Mouse (Mus musculus): Measurements from ENCODE around the gene Patz1. TPM values are rescaled to one million over a fixed set of nuclear protein-coding genes. Genes with fewer than 3 reads are reported as not detected.
A peak's percentile ranks its signal among the peaks of the same experiment; 100 is the strongest.

The Patz1 gene
- polyA plus RNA-seq, 1 experiment from 2014 or later = 63.5 TPM

DNA sequence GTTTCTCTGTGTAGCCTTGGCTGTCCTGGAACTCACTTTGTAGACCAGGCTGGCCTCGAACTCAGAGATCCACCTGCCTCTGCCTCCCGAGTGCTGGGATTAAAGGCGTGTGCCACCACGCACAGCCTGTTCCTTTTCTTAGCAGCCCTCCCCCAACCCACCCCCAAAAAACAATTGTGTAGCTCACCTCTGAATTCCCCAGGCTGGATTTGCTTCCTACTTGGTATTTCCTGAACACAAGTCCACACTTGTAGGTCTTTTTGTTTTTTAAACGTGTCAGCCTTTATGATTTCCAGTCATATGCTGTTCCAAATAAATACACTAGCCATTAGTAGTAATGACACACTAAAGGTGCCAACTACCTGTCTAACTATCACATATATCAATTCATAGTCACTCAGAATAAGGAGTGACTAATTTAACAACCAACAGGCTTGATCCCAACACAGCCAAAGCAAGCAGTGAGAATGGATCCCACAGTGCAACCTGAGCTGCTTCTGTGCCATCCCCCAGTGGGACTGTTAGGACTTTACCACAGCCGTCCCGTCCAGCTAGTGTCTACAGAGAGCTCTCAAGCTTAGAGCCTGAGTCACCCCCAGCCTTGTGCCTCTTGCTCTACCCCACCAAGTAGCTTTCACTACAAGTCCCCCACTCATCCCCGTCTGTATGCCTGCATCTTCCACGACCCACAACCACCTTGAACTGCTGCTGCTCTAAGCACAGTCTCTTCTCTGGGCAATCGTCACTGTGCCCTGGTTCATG lies 23.1 kb downstream of the Patz1 start:
- no peaks in the 10 kb centered on the region for H3K27me3 ChIP-seq
- WGBS = 90% methylated on average over 10 of the region's 10 CpGs
- H3K4me1 ChIP-seq = no peaks in the 10 kb centered on the region
- no peaks in the 10 kb centered on the region for H3K9me3 ChIP-seq
- no peak overlapping the region for H3K9ac ChIP-seq (replicated peaks)
- ATAC-seq (replicated peaks) = no peak
- H3K4me2 ChIP-seq (replicated peaks) = no peak overlapping the region
- H3K36me3 ChIP-seq = peaks cover 52% of the 10 kb centered on the region
- no peak overlapping the region for H3K27ac ChIP-seq (replicated peaks)
- H3K4me3 ChIP-seq = no peak overlapping the region

DNA sequence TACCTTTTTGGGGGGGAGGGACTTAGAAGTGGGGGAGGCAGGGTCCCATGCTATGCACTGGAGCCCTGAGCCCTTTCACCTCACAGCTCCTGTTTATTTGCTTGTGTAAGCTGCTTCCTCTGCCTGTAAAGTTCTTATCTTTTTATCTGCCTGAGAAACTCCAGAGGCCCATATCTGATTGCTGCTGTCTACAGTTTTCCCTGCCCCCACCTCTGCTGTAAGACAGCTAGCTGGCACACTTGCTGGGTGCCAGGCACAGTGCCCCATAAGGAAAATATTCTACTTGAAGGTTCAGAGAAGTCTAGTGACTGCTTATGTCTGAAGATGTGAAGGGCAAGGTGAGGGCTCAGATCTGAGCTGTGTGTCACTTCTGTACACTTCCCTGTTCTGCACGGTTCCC lies 24.6 kb downstream of the Patz1 start:
- WGBS = 87% methylated on average over 1 of the region's 1 CpGs
- no peaks in the 10 kb centered on the region for H3K27me3 ChIP-seq
- H3K9ac ChIP-seq (replicated peaks) = no peak overlapping the region
- H3K9me3 ChIP-seq = no peaks in the 10 kb centered on the region
- H3K27ac ChIP-seq (replicated peaks) = no peak overlapping the region
- no peak overlapping the region for H3K4me3 ChIP-seq
- no peaks in the 10 kb centered on the region for H3K4me1 ChIP-seq
- peak; percentile 46; the same call in 1 of the 2 replicates for ATAC-seq (replicated peaks)
- peaks cover 36% of the 10 kb centered on the region for H3K36me3 ChIP-seq
- H3K4me2 ChIP-seq (replicated peaks) = no peak overlapping the region

DNA sequence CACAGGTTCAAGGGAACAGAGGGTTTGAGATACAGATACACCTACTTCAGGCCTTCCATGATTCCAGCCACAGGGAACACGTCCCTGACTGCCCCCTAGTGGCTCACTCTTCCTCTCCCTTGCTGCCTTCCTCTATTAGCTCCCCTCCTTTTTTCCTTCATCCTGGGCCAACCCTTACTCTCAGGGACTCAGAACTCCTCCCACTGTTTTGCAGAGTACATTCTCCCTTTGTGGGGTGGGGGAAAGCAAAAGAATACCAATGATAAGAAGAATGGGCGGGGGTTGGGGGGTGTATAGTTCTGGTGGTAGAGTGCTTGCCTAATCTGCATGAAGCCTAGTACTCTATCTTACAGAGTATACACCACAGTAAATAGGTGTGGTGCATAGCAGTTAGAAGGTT lies 25.5 kb downstream of the Patz1 start:
- Histone ChIP-seq H3K4me3 (no peak overlapping the region), H3K36me3 (peaks cover 28% of the 10 kb centered on the region), H3K9me3 (no peaks in the 10 kb centered on the region), H3K27ac (replicated peaks) (no peak overlapping the region), H3K9ac (replicated peaks) (no peak overlapping the region), H3K4me1 (no peaks in the 10 kb centered on the region), H3K27me3 (no peaks in the 10 kb centered on the region), H3K4me2 (replicated peaks) (no peak overlapping the region)
- 20% methylated on average over 2 of the region's 2 CpGs for WGBS
- peak; percentile 45; the same call in 1 of the 2 replicates for ATAC-seq (replicated peaks)

DNA sequence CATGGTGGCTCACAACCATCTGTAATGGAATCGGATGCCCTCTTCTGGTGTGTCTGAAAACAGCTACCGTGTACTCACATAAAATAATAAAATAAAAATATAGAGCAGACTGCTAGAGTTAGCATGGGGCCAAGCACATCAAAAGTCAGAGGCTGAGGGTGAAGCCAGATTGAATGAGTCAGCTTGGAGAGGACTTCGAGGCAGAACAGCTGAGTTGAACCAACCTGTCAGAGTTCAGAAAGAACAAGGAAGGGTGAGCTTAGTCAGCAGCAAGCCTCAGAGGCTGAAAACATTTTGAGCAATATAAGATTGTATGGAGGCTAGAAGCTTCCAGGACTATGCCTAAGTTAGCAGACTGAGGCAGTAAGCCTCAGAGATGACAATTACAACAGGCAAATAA lies 29.6 kb downstream of the Patz1 start:
- Histone ChIP-seq H3K4me2 (replicated peaks) (no peak overlapping the region), H3K4me1 (no peaks in the 10 kb centered on the region), H3K4me3 (no peak overlapping the region), H3K36me3 (no peaks in the 10 kb centered on the region; the same call in 1 of the 2 replicates), H3K9ac (replicated peaks) (no peak overlapping the region), H3K9me3 (no peaks in the 10 kb centered on the region), H3K27ac (replicated peaks) (no peak overlapping the region), H3K27me3 (no peaks in the 10 kb centered on the region)
- ATAC-seq (replicated peaks) = no peak
- 93% methylated on average over 3 of the region's 3 CpGs for WGBS

DNA sequence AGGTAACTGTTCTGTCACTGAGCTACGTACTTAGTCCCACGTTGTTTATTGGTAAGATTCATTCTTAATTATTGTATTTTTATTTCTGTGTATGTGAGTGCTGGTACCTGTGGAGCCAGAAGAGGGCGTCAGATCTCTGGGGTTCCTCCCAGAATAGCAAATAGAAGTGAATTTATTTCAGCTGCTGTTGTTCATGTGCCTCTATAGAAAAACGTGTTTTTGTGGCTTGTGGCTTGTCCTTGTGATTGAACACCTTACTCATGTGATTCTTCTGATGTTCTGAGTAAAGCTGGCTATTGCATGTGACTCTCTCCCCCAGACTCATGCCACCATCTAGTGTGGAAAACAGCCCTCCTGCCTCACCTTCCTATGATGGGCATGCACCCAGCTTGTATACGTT lies 39.6 kb downstream of the Patz1 start:
- H3K27ac ChIP-seq (replicated peaks) = no peak overlapping the region
- peaks cover 16% of the 10 kb centered on the region for H3K4me1 ChIP-seq
- no peaks in the 10 kb centered on the region for H3K9me3 ChIP-seq
- 78% methylated on average over 5 of the region's 5 CpGs for WGBS
- H3K4me2 ChIP-seq (replicated peaks) = no peak overlapping the region
- peaks cover 1% of the 10 kb centered on the region; the same call in 1 of the 2 replicates for H3K36me3 ChIP-seq
- H3K27me3 ChIP-seq = no peaks in the 10 kb centered on the region
- no peak overlapping the region for H3K9ac ChIP-seq (replicated peaks)
- no peak for ATAC-seq (replicated peaks)
- H3K4me3 ChIP-seq = no peak overlapping the region

DNA sequence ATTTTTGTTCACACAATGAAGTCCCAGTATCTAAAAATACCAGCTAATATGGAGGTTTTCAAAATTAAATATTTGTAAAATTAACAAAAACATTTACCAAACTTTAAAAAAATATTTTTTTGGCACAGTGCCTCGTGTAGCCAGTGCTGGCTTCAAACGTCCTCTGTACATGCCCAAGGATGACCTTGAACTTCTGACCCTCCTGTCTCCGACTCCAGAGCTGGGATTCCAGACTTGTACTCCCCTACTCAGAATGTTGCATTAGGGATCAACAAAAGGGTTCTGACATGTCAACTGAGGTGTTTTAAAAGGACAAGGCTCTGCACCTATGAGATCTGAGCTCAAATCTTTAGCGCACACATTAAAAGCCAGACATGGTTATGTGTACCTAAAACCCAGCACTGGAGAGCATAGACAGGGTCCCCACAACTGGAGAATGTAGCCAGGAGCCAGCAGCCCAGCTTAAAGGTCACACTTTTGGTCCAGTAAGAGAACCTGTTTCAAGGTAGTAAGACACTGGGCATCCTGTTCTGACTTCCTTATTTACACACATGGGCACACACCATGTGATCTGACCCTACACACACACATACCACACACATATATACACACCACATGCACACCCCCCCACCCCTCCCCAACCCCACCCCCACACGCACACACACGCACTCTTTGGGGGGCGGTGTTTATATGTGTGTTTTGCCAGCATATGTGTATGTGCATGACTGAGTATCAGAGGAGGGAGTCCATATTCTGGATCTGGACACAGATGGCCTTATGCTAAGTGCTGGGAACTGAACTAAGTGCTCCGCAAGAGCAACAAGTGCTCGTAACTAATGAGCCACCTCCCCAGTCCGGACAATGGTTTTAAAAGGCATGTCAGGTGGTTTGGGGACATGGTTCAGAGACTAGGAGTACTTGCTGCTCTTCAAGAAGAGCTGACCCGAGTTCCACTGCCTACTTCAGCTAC lies 40.4 kb downstream of the Patz1 start:
- WGBS = 80% methylated on average over 11 of the region's 11 CpGs
- ATAC-seq (replicated peaks) = no peak
- peaks cover 16% of the 10 kb centered on the region for H3K4me1 ChIP-seq
- no peak overlapping the region for H3K27ac ChIP-seq (replicated peaks)
- no peaks in the 10 kb centered on the region for H3K9me3 ChIP-seq
- no peak overlapping the region for H3K4me3 ChIP-seq
- H3K4me2 ChIP-seq (replicated peaks) = no peak overlapping the region
- peaks cover 8% of the 10 kb centered on the region; the same call in 1 of the 2 replicates for H3K36me3 ChIP-seq
- H3K27me3 ChIP-seq = no peaks in the 10 kb centered on the region
- no peak overlapping the region for H3K9ac ChIP-seq (replicated peaks)

DNA sequence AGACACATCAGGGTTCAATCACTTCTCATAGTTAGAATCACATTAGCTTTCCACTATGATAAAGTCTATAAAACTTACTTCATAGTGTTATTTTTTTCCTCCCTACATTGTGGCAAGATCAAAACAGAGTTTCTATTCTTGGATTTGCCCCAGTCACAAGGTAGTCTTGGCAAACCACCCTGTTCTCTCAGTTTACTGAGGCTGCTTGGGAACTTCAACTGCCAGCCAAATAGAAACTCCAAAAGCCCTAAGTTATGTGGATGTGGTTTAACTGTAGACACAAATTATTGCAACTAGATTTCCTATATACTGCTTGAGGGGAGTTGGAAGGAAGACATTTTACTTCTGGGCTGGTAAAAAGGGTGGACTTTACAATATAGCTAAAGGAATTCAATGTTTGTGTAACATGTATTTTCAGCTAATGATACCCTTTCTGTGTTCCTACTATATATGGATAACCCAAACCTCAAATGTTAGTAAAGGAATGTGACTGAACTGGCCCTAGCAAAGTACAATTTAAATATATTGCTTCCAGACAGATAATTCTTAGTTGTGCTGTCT lies 41.3 kb downstream of the Patz1 start, which contains the start of gene Pik3ip1:
Gene Pik3ip1 (plus strand): TSS at position 511 of the 561 bp plus-strand sequence.
- no peaks in the 10 kb centered on the region for H3K27me3 ChIP-seq
- peak within 1 kb of the TSS; percentile 63 for H3K9ac ChIP-seq (replicated peaks)
- ATAC-seq (replicated peaks) = no peak
- H3K4me3 ChIP-seq = peak within 1 kb of the TSS; percentile 60
- H3K36me3 ChIP-seq = peaks cover 13% of the 10 kb centered on the region; the same call in 1 of the 2 replicates
- no peaks in the 10 kb centered on the region for H3K9me3 ChIP-seq
- H3K27ac ChIP-seq (replicated peaks) = peak within 1 kb of the TSS; percentile 86
- peaks cover 16% of the 10 kb centered on the region for H3K4me1 ChIP-seq
- H3K4me2 ChIP-seq (replicated peaks) = peak within 1 kb of the TSS; percentile 88

DNA sequence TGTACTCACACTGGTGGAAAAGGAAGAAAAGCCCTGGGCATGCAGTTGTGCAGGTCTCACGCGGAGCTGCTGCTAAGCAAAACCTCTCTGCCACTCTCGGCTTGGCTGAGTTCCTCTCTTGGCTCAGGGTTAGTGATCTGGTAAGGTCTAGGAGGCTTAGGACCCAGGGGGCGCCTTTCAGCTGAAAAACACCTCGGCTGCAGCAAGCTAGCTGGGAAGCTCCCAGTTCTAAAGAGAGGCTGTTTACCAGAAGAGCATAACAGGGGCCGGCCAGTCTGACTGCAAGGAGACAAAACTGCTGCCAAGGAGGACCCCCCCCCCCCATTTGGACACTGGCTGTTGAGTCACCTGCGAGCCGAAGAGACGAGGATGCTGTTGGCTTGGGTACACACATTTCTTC lies 41.9 kb downstream of the Patz1 start:
- peaks cover 14% of the 10 kb centered on the region; the same call in 1 of the 2 replicates for H3K36me3 ChIP-seq
- peak overlapping the region; percentile 63 for H3K9ac ChIP-seq (replicated peaks)
- peaks cover 18% of the 10 kb centered on the region for H3K4me1 ChIP-seq
- ATAC-seq (replicated peaks) = peak; percentile 39
- H3K27me3 ChIP-seq = no peaks in the 10 kb centered on the region
- H3K4me2 ChIP-seq (replicated peaks) = peak overlapping the region; percentile 88
- no peaks in the 10 kb centered on the region for H3K9me3 ChIP-seq
- H3K27ac ChIP-seq (replicated peaks) = peak overlapping the region; percentile 86
- WGBS = under 1% methylated on average over 9 of the region's 9 CpGs
- peak overlapping the region; percentile 60 for H3K4me3 ChIP-seq

DNA sequence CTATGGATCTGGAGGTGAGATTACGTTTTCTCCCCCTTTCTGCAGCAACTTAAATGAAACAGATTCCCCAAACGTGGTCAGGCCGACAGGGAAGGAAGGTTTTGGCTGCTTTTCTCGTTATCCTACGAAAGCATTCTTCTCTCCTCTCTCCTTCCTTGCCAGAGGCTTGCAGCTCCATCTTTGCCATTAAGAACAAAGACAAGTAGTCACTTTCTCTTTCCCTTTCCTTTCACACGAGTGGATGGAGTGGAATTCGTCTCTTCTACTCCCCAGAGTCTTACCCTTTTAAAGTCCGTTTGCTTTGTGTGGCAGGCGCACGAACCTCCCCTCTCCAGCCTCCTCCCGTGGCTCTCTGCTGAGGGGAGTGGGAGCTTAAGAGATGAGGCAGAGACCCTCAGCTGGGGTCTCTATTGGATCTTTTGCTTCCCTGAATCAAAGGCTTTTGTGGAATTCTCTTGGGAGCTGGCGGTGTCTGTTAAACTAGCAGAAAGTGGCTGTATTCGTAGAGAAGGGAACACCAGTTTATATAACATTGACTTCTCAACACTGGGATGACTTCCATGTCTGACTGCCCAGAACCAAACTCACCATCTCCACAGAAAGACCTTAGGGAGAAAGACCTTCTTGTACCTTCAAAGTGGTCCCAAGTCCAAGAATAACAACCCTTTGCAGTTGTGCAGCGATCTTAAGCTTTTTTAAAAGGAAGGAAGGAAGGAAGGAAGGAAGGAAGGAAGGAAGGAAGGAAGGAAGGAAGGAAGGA lies 42.5 kb downstream of the Patz1 start:
- 2% methylated on average over 14 of the region's 14 CpGs for WGBS
- peaks cover 17% of the 10 kb centered on the region; the same call in 1 of the 2 replicates for H3K36me3 ChIP-seq
- H3K4me2 ChIP-seq (replicated peaks) = peak overlapping the region; percentile 88
- peak overlapping the region; percentile 60 for H3K4me3 ChIP-seq
- peaks cover 23% of the 10 kb centered on the region for H3K4me1 ChIP-seq
- H3K9me3 ChIP-seq = no peaks in the 10 kb centered on the region
- H3K27me3 ChIP-seq = no peaks in the 10 kb centered on the region
- no peak for ATAC-seq (replicated peaks)
- peak overlapping the region; percentile 86 for H3K27ac ChIP-seq (replicated peaks)
- H3K9ac ChIP-seq (replicated peaks) = peak overlapping the region; percentile 63

DNA sequence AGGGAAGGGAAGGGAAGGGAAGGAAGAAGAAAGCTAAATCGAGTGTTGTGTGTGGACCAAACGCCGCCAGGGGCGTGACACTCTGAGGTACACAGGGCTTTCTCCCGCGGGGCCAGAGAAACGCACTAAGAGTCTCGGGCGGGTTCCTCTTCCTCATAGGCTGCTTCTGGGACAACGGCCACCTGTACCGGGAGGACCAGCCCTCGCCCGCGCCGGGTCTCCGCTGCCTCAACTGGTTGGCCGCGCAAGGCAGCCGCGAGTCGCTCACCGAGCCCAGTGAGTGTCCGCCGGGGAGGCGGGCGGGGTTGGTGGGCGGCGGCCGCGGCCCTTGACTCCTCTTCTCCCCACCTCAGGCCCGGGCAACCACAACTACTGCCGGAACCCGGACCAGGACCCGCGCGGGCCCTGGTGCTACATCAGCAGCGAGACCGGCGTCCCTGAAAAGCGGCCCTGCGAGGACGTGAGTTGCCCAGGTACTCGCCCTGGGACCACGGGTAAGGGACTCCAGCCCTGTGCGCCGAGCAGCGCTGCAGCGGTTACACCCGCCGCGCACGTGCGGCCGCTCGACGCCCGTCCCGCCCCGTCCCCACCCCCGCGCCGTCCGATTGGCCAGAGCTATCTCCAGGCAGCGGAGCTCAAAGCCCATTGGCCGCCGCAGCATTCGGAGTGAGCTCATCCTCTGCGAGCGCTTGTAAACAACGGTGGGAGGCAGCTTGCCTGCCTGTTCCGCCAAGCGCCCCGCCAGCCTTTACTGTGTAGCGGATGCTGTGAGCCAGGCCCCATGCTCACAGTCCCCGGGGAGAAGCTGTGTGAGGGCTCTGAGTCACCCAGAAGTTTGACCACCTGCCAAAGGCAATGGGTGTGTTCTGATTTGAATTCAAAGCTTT lies 43.3 kb downstream of the Patz1 start:
- WGBS = under 1% methylated on average over 75 of the region's 75 CpGs
- peak; percentile 99 for ATAC-seq (replicated peaks)
- no peaks in the 10 kb centered on the region for H3K9me3 ChIP-seq
- peak overlapping the region; percentile 88 for H3K4me2 ChIP-seq (replicated peaks)
- H3K27me3 ChIP-seq = no peaks in the 10 kb centered on the region
- peak overlapping the region; percentile 60 for H3K4me3 ChIP-seq
- H3K4me1 ChIP-seq = peaks cover 27% of the 10 kb centered on the region
- peak overlapping the region; percentile 63 for H3K9ac ChIP-seq (replicated peaks)
- peak overlapping the region; percentile 86 for H3K27ac ChIP-seq (replicated peaks)
- H3K36me3 ChIP-seq = peaks cover 17% of the 10 kb centered on the region; the same call in 1 of the 2 replicates
